Mouse (Mus musculus) stomach, postnatal 0 days (tissue): ENCODE data around the gene Tsc22d1. TPM values are rescaled to one million over a fixed set of nuclear protein-coding genes. Genes with fewer than 3 reads are reported as not detected.

ENCODE experiments used
- ATAC-seq: fragments of 200-750 bp; cut with Nextera tagmentation; 2 replicates; pipeline ENCODE4 v1.8.0; 2017; ENCODE audit not compliant: low FRiP score, low TSS enrichment
- DNase-seq: peaks from one replicate; pipeline ENCODE4 v3.0.0-alpha.2; 2016; ENCODE audit warnings: low spot score
- H3K27ac ChIP-seq: fragments of 300-500 bp; sonication (generic); replicated peaks from 2 replicates; pipeline ENCODE4 v1.5.1; 2014; ENCODE audit warnings: mild to moderate bottlenecking, control low read depth
- H3K27me3 ChIP-seq: fragments of 300-500 bp; sonication (generic); 2 replicates; pipeline ENCODE4 v1.6.1; 2014; ENCODE audit warnings: low read length; ENCODE audit not compliant: control insufficient read depth, insufficient read depth
- H3K36me3 ChIP-seq: fragments of 300-500 bp; sonication (generic); 2 replicates; pipeline ENCODE4 v1.6.1; 2014; ENCODE audit warnings: low read length, mixed read lengths; ENCODE audit not compliant: control insufficient read depth, insufficient read depth
- H3K4me1 ChIP-seq: fragments of 300-500 bp; sonication (generic); replicated peaks from 2 replicates; pipeline ENCODE4 v1.6.1; 2014; ENCODE audit warnings: antibody characterized with exemption; ENCODE audit not compliant: control insufficient read depth, insufficient read depth
- H3K4me2 ChIP-seq: fragments of 300-500 bp; sonication (generic); replicated peaks from 2 replicates; pipeline ENCODE4 v1.6.1; 2014; ENCODE audit warnings: low read depth, mild to moderate bottlenecking, control low read depth, moderate library complexity
- H3K4me3 ChIP-seq: fragments of 300-500 bp; sonication (generic); 2 replicates; pipeline ENCODE4 v1.5.1; 2014; ENCODE audit warnings: low read depth, low read length, control low read depth
- H3K9ac ChIP-seq: fragments of 300-500 bp; sonication (generic); 2 replicates; pipeline ENCODE4 v1.6.1; 2014; ENCODE audit warnings: mild to moderate bottlenecking, low read length, control low read depth, mixed read lengths
- H3K9me3 ChIP-seq: fragments of 300-500 bp; sonication (generic); 2 replicates; pipeline ENCODE4 v1.6.1; 2016; ENCODE audit warnings: low read length; ENCODE audit not compliant: control insufficient read depth
- CTCF ChIP-seq: IDR thresholded peaks from 2 replicates; pipeline ENCODE4 v1.5.1; 2016; ENCODE audit warnings: antibody characterized with exemption, low read depth, mild to moderate bottlenecking, moderate library complexity
- EP300 ChIP-seq: optimal IDR thresholded peaks from 2 replicates; pipeline ENCODE3; 2016; ENCODE audit warnings: antibody characterized with exemption
- WGBS: fragments of 180-500 bp; shearing (Covaris S2); extraction: QIAGEN DNeasy Blood & Tissue Kit; methylation state at CpG from one replicate; pipeline ENCODE4 v1.1.7; 2014; 5-methylcytosine and 5-hydroxymethylcytosine counted together
- polyA plus RNA-seq: library from polyadenylated mRNA; unstranded; fragments of >200 nt; fragmentation: Nextera tagmentation; extraction: Ambion mirVana; gene quantifications from 2 replicates; pipeline ENCODE4 v1.2.1, GENCODE M21; 2015

The Tsc22d1 gene
- polyA plus RNA-seq, 1 experiment from 2014 or later, result 310 TPM

DNA sequence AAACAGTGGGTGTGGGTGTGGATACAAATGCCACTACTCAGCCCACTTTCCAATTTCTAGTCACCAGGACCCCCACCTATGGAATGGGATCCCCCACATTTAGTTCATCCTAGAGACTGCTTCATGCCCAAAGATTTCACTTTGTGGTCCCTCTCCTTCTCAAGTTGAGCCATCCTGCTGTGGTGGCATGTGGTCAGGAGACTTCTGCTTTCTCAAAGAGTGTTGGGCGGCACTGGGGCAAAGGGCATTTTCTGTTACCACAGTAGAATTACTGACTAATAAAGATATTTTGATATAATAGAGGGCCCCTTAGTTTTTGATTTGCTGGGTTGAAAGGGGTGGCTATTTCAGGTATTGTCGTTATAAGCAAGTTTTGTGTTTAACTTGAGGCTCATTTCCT is 14.1 kb downstream of the Tsc22d1 start:
- Histone ChIP-seq H3K9ac (no peak overlapping the region), H3K4me1 (no peaks in the 10 kb centered on the region), H3K4me3 (no peak overlapping the region), H3K27me3 (no peaks in the 10 kb centered on the region), H3K4me2 (no peak overlapping the region), H3K27ac (no peak overlapping the region), H3K9me3 (no peaks in the 10 kb centered on the region), H3K36me3 (no peaks in the 10 kb centered on the region; the same call in 1 of the 2 replicates)
- ATAC-seq (no peak), DNase-seq (no peak)
- WGBS, result 77% methylated on average over 2 of the region's 2 CpGs
- TF ChIP-seq EP300 (no peak), CTCF (no peak)

DNA sequence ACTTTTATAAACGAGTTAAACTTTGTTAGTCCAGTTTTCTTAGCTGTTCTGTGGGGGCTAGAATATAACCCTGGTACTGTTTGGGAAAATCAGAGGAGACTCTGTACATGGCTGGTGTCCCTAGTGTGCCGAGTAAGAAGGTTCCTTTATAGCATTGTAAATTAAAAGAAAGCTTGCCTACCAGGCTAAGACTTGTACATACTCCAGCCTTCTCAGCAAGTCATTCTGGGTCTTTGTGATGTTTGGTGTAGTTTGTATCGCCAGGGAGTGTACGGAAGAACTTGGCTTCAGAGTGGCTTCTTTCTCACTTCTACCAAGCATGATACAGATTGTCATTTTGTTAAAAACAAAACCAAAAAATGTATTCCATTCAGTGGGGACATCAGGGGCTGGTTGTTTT is 17.2 kb downstream of the Tsc22d1 start:
- Histone ChIP-seq H3K9ac (no peak overlapping the region), H3K4me2 (no peak overlapping the region), H3K27me3 (no peaks in the 10 kb centered on the region), H3K9me3 (no peaks in the 10 kb centered on the region), H3K36me3 (no peaks in the 10 kb centered on the region; the same call in 1 of the 2 replicates), H3K27ac (no peak overlapping the region), H3K4me3 (no peak overlapping the region), H3K4me1 (no peaks in the 10 kb centered on the region)
- TF ChIP-seq CTCF (no peak), EP300 (no peak)
- ATAC-seq, result no peak
- WGBS, result 87% methylated on average over 4 of the region's 4 CpGs
- DNase-seq, result no peak

DNA sequence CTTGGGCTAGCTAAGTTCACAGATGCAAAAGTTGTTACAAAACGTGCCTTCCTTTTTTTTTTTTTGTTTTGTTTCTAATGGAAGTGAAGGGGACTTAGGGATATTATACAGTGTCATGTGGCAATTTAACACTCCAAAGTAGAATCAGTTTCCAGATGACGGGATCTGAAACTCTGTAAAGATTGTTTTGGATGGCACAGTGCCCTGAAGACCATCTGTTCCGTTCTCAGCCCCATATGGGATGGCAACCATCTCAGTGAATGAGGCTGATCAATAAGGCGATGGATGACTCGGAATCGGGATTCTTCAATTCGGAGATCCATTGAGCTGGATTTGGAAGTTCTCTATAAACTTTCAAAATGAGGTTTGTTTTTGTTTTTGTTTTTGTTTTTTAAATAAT is 17.6 kb downstream of the Tsc22d1 start:
- Histone ChIP-seq H3K4me2 (no peak overlapping the region), H3K4me3 (no peak overlapping the region), H3K36me3 (no peaks in the 10 kb centered on the region; the same call in 1 of the 2 replicates), H3K27me3 (no peaks in the 10 kb centered on the region), H3K27ac (no peak overlapping the region), H3K4me1 (no peaks in the 10 kb centered on the region), H3K9ac (no peak overlapping the region), H3K9me3 (no peaks in the 10 kb centered on the region)
- ATAC-seq (no peak), DNase-seq (no peak)
- 86% methylated on average over 7 of the region's 7 CpGs for WGBS
- TF ChIP-seq CTCF (no peak), EP300 (no peak)

DNA sequence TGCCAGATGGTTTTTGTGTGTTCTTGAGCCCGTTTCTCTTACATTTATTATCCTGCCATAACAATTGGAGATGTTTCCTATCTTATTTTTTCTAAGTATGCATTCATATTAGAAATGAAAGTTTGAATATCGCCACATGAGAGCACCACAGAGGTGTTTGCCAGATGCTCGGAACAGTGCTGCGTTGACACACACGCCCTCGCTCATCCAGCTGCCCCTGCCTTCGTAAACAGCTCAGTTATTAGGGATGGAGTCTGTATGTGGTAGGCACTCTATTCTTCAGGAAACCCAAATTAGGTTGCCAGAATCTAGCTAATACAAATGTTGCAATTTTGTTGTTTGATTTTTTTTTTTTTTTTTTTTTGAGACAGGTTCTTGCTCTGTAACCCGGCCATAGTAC is 18.1 kb downstream of the Tsc22d1 start:
- Histone ChIP-seq H3K36me3 (no peaks in the 10 kb centered on the region; the same call in 1 of the 2 replicates), H3K27ac (no peak overlapping the region), H3K9me3 (no peaks in the 10 kb centered on the region), H3K27me3 (no peaks in the 10 kb centered on the region), H3K4me3 (no peak overlapping the region), H3K4me2 (no peak overlapping the region), H3K9ac (no peak overlapping the region), H3K4me1 (no peaks in the 10 kb centered on the region)
- ATAC-seq, result no peak
- DNase-seq, result no peak
- TF ChIP-seq CTCF (no peak), EP300 (no peak)
- whole genome bisulfite sequencing, result 89% methylated on average over 8 of the region's 8 CpGs

DNA sequence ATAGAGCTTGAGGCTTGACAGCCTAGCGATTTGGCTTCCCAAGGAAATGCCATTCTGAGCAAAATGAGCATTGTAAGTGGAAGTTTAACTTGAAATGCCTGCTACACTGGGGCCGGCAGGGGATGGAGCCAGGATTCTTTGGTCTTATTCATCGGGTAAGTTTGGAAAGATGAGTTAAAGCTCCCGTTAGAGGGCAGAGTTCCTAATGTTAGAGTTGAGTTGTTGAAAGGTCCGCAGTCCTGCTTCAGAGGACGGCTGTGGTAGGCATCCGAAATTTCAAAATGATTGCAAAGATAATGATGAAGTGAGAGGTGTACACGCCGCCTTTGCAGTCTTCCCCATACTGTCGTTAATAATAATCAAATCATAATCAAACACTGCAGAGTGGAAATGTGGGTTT is 27.4 kb downstream of the Tsc22d1 start:
- Histone ChIP-seq H3K4me2 (no peak overlapping the region), H3K27ac (no peak overlapping the region), H3K4me3 (no peak overlapping the region), H3K9ac (no peak overlapping the region), H3K36me3 (peaks cover 3% of the 10 kb centered on the region; the same call in 1 of the 2 replicates), H3K9me3 (no peaks in the 10 kb centered on the region), H3K27me3 (no peaks in the 10 kb centered on the region), H3K4me1 (no peaks in the 10 kb centered on the region)
- ATAC-seq (no peak), DNase-seq (no peak)
- WGBS, result 61% methylated on average over 10 of the region's 10 CpGs
- no peak for TF ChIP-seq CTCF

DNA sequence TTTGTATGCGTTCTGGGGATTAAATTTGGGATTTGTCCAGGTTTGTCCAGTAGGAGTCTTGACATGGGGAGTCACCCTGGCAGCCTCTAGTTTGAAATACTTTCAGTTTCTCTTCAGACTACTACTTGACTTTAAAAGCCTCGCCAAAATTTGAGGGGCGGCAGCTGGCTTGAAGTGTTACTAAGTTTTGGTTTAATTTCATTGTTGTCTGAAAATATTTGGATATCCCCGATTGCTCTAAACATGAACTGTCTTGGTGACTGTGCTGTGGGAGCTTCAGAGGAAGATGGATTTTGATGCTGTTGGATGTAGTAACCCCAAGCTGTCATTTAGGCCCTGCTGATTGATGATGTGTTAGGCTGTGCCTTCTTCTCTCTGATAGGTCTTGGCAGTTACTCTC is 34.2 kb downstream of the Tsc22d1 start:
- H3K4me2 ChIP-seq, result peak overlapping the region; percentile 29; the same call in 1 of the 2 replicates
- no peaks in the 10 kb centered on the region for H3K9me3 ChIP-seq
- no peak overlapping the region for H3K9ac ChIP-seq
- DNase-seq (no peak), ATAC-seq (peak; percentile 38; the same call in 1 of the 2 replicates)
- no peaks in the 10 kb centered on the region for H3K4me1 ChIP-seq
- no peaks in the 10 kb centered on the region for H3K27me3 ChIP-seq
- H3K27ac ChIP-seq, result no peak overlapping the region
- TF ChIP-seq EP300 (no peak), CTCF (no peak)
- no peak overlapping the region for H3K4me3 ChIP-seq
- no peaks in the 10 kb centered on the region for H3K36me3 ChIP-seq
- 29% methylated on average over 4 of the region's 4 CpGs for WGBS
